Mouse (Mus musculus) kidney, postnatal 10 days (tissue): ENCODE results near the gene Pcsk2.

Experiments
- DNase-seq: peaks from one replicate; pipeline ENCODE4 v3.0.0; 2021; ENCODE audit warnings: mixed read lengths

Pcsk2 gene

DNA sequence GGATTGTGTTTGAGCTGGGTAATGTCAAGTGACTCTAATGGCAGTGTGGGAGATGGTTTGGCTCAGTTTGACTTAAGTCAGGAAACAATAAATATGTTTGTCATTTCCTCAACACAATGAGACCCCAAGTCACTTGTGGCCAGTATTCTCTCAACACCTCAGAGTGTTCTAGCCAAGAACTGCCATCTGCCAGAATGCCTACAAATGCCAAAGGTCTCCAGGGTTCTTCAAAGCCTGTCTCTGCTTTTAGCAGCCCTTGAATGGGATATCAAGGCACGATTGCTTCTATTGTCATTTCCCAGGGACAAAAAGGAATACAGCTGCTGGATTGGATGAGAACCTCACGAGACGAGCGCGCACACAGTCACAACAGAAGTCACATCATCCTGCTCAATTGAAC lies 100.0 kb downstream of the Pcsk2 start:
- no peak for DNase-seq

DNA sequence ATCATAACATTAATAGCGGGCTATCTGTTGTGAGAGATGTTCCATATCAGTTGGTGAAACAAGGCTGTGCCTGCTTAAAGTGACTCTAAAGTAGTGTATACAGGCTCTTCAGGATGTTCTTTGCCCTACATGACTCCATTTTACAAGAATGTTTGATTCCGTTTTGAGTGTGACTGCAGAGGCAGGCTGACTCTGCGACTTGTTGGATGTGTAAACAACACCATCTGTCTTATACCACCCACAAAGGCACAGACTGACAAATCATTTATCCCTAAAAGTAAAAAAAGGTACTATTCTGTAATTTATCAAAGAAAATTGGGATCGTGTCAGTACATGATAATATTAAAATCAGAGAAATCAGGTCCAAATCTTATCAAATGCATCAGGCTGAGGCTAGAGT lies 108.7 kb downstream of the Pcsk2 start:
- DNase-seq, result no peak

DNA sequence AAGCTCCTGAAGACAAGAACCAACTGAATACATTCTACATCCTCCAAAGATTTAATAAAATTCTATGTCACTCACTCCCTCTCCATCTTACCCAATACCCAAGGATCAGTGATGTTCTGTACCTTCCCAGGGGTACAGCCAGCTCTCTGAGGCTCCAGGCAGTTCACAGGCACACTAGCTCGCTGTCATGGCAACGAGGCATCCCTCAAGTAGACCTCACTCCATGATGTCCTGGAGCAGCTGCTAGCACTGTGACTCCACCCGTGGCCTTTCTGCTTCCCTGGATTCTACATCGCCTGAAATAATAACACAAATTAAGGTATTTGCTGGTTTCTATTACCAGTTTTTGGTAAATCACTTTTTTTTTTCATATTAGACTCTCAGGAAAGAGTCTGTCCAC lies 111.0 kb downstream of the Pcsk2 start:
- DNase-seq, result no peak

DNA sequence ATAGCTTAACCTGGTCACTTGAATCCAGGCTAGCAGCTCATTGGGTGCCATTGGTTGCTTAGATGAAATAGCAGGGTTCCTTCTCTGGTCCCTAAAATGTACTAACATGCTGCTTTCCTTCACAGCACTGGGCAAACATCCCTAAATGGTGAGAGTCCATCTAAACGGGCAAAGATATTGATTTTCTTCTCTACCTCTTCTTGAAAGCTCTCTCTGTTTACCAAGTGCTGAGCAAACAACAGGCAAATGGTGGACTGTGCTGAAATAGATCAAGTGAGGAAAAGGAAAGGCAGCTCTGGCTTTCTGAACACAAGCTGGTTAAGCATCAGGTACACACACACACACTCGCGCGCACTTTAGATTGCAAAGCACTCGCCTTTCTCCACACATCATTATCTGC lies 120.8 kb downstream of the Pcsk2 start:
- DNase-seq, result no peak

DNA sequence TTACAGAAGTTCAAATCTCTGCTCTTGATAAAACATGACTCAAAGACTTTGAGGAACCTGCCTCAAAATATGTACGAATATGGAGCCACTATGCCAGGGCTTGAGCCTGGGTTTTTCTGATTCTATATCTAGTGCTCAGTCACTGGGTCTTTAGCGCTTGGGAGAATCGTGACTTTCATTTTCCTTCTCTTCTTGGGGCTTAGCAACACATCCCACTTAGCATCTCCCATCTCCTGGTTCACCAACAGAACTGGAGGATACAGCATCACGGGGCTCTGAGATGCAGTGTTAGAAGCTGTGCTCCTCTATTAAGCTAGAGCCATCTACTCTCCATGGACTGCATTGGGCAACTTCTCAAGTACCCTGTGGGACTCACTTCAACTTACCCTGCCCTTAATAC lies 131.9 kb downstream of the Pcsk2 start:
- no peak for DNase-seq

DNA sequence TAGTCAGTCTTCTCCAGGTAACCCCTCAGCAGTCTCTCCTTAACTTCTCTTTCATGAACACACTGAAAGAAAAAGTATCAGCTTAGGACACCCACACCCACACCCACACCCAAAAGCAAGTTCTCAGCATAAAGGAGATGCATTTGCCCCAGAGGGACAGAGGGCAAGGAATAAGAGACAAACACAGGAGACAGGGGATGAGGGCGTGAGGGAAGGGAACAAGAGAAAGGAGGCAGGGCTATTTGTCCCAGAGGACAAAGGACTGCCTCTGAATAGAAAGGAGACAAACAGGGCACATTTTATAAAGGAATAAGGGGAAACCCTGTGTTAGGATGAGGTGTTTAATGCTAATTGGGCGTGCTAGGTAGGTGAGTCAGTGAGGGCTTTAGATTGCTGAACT lies 133.6 kb downstream of the Pcsk2 start:
- DNase-seq, result no peak

DNA sequence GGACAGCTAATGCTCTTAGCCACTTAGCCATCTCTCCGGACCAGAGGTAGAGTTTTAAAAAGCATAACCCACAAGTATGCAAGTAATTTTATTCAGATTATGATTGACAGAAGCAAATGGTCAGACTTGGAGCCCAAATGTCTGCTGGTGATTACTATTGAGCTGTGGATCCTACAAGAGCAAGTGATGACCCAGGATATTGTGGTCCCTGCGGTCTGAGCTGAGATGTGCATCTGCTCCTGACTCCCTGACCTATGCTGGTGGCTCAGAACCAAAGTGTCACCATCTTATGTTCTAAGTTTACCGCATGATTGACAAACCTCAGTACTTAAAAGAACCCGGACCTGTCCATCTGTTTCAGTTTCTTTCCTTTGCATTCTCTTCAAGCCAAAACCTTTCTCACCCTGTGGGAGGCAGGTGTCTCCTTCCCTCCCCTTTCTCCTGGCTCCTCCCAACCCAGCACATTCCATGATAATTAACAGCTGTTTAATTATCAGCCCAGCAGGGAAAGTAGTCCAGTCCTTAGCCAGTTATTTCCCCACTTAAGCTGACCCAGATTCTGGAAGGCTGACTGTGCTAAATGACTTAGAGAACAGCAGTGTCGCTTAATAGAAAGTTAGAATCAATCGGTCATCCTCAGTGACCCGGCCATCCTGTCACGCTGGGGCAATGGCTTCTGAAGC lies 136.1 kb downstream of the Pcsk2 start:
- peak; percentile 26 for DNase-seq

DNA sequence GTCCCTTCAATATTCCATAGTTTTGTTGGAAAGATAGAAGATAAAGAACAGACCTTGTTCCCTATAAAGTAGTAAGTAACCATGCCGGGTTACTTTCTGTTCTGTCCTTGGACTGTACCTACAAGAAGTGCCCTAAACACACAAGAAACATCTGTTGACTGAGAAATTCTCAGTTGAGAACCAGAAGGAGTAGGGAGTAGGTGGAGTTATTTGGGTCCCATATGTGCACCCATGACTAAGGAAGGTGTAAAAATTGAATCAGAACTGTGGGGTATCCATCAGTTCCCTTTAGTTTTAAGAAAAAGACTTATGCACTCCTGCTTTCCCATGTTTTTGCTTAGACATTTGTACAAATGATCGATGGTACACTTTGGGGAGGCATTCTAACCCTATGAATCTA lies 137.6 kb downstream of the Pcsk2 start:
- no peak for DNase-seq

DNA sequence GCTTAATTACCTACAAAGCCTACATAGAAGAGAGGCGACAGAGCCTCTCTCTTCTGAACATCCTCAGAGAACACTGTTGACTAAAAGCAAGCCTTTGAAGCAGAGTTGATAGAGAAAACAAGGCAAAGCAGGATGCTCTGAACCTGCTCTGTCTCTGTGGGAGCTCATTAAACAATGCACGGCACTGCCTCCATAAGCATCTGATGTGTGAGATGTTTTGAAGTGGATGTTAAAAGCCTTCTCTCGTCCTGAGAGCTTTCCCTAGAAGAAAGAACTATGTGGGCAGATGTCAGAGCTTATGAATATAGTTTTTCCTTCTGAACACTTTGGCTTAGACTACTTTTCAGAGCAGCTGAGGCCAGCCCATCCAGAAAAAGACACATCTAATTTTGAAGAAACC lies 145.3 kb downstream of the Pcsk2 start:
- no peak for DNase-seq

DNA sequence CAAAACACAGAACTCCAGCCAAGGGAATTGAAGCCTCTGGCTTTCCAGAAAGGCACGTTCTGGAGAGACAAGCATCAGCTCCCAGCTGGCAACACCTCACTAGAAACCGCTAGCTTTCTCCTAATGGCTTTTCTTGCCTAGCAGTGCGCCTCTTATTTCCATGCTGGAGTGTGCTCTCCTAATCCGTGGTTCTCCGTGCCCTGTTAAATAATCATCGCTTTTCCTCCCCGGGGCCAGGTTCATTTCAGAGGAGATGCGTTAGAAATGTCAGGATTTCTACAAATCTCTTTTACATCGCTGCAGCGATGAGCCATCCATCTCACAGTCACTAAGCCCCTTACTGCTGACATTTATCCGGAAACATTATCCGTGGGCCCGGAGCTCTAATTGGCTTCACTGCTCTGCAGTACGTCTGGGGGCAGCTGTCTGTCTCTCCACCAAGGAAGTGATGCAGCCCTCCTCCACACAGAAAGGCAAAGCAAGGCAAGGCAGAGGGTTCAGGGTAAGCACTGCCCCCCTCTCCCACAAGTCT lies 150.1 kb downstream of the Pcsk2 start:
- DNase-seq, result no peak

DNA sequence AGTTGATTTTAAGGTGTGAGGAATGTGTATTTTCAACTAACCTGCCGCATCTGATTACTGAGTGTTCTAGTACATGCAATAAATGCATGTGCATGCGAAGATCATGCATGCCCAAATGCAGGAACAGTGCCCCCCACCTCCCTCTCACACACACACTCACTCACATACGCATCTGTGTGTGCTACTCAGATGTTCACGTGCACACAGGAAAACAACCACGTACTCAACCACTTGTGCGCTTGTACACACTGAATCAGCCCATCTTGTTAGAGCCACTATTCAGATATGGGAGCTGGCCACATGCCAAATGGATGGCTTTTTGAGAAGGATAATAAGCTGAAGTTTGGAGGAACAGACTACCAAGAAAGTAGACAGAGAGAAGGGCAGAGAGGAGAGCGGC lies 150.7 kb downstream of the Pcsk2 start:
- DNase-seq, result peak; percentile 12

DNA sequence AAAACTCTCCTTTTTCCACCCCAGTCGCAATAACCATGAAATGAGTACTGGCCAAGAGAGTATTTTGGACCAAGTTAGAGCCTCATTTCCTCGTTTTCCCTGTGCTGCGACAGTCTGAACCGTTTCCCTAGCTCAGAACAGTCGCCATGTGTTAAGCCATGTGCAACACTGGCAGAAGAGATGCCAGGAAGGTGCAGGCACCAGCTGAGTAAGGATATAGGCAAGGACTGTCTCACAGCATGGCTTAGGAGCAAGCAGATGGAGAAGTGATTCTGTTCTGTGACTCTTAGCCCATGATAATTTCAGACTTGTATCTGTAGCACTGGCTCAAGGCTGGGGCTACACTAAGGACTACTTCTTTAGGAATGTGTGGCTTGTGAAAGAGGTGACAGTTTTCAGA lies 155.2 kb downstream of the Pcsk2 start:
- no peak for DNase-seq

DNA sequence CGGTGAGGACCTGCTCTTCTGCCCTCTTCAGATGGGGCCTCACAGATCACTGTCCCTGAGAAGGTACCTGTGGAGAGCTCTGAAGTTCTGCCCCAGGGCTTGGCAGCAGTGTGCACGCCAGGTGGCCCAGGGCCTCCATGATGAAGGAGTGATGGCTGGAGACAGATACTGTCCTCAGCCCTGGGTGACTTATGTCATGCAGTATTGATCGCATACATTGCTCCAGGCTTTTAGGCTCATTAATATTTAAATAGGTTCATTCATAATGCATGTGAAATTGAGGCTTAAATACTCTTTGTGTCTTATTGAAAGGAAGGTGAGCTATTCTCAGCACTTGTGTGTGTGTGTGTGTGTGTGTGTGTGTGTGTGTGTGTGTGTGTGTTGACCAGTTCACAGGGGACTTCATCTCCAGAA lies 157.0 kb downstream of the Pcsk2 start:
- DNase-seq, result no peak

DNA sequence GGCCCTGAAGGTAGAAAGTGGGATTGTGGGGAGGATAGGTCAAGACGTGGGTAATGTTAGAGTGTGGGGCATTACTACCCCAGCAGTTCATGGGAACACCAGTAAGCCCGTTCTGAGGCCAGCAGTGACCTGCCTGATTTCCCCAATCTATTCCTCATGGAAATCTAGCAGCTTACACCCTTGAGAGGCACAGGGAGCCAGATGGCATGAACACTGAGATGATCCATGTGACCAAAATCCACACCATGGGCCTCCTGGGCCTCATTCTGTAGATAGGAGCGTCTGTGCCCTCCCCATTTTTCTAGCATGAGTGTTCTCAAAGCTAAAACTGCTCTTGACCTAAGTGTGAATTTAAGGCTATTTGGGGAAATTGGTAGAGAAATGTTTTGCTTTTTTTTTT lies 162.2 kb downstream of the Pcsk2 start:
- no peak for DNase-seq

DNA sequence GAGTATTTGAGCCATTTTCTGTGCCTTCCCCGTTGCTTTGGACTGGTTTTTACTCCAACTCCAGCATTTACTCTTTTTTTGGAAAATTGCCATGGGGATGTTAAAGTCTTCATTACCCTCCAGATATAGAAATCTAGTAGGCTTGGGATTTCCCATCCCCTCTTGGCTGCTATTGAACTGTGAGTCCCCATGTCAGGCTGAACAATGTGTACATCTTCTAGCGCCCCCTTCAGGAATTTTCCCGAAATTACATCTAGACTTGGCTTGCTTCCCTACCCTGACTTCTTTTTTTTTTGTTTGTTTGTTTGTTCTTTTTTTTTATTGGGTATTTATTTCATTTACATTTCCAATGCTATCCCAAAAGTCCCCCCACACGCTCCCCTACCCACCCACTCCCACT lies 163.3 kb downstream of the Pcsk2 start:
- no peak for DNase-seq

DNA sequence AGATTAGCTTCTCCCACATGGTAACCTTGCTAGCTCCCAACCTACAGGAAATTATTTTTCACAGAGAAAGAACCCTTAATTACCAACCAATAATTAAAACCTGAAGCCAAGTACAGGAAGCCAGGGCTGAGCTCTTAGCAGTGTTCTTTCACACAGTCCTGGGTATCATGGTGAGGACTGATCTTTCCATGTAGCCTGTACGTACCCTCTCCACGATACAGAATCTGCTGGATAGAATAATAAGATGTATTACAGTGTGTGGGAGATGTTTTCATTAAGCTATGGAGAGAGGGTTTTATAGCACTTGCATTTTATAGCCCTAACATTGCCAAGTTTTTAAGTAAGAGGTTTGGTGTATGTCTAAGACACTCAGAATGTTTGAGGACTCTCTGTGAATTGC lies 164.0 kb downstream of the Pcsk2 start:
- no peak for DNase-seq

DNA sequence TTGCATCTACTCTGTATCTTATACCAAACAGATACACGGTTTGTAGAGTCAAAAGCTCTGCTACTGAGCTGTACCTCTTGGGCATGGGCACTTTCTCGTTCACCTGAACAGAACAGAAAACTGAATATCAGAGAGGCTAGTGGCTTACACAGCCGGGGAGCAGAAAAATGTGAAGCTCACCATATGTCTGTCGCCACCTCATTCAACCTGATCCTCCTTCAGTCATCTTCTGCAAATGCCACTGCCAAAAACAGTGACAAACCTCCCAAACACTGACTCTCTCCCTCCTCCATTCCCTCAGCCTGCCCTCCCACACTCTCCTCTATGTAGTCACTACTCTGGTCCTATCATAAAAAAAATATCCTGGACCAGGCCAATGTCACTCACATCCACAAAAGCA lies 165.9 kb downstream of the Pcsk2 start:
- DNase-seq, result no peak

DNA sequence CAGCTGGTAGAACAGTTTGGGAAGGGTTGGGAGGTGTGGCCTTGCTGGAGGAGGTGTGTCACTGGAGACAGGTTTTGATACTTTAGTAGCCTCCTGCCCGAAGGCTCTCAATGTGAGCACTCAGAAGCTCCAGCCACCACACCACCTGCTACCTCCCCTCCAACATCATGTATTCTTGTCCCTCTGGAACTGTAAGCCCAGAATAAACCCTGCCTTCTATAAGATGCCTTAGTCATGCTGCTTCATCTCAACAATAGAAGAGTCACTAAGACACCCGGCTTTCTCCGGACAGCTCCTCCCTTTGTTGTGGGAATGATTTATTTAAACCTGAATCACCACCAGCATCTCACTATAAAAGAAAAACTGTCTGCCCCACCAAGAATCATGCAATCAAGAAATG lies 166.9 kb downstream of the Pcsk2 start:
- no peak for DNase-seq

DNA sequence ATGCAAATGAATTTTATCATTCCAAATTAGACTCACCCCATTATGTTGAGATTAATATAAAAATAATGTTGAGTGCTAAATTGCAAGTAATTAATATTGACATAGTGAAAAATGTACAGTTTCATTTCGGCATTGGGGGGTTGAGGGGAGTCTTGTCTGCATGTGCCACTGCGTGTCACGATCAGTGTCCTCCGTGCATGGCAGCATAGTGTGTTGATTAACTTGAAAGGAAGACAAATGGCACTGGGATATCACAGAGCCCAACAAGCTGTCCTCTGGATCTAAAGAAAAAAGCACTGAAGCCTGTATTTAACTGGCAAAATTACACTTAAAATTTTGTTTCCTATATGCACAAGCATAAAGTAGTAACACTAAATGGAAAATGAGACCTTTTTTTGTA lies 167.9 kb downstream of the Pcsk2 start:
- no peak for DNase-seq

DNA sequence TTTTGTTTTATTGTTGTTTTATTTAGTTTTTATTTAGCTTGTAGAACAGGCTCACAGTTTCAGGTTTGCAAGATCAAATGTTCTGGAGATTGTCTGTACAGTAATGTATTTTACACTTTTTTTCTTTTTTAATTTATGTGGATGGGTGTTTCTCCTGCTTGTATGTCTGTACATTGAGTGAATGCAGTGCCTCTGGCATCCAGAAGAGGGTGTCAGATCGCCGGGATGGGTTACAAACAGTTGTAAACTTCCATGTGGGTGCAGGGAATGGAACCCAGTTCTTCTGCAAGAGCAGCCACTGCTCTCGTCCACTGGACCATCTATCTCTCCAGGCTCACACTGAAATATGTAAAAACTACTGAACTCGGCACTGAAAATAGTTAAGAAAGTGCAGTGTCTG lies 169.2 kb downstream of the Pcsk2 start:
- no peak for DNase-seq

DNA sequence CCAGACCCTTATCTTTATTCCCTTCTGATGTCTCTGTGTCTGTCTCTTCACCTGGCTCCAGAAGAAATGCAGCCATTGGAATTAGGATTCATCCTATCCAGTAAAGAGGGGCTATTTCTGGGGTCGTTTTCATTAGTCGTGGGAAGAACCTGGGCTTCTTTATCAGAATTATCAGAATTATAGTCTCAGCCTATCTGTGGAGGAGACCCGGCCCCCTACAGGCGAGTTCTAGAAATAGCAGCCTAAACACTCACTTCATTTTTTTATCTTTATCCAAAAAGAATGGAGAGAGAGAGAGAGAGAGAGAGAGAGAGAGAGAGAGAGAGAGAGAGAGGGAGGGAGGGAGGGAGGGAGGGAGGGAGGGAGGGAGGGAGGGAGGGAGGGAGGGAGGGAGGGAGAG lies 177.3 kb downstream of the Pcsk2 start:
- peak; percentile 11 for DNase-seq

DNA sequence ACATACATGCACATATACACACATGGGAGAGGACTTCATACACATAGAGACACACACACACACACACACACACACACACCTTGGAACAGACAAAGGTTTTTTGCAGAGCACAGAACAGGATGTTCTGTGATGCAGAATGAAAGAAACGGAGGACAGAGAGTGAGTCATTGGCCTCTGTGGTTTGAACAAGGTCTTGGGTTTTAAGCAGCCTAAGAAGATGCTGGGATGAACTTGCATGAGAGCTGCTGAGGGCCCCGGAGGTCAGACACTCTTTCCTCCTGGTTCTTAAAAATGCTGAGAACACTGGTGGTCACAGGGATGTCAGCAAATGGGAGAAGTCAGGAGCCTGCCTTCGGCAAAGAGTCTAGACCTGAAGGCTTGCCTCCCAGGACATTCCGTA lies 178.1 kb downstream of the Pcsk2 start:
- no peak for DNase-seq

DNA sequence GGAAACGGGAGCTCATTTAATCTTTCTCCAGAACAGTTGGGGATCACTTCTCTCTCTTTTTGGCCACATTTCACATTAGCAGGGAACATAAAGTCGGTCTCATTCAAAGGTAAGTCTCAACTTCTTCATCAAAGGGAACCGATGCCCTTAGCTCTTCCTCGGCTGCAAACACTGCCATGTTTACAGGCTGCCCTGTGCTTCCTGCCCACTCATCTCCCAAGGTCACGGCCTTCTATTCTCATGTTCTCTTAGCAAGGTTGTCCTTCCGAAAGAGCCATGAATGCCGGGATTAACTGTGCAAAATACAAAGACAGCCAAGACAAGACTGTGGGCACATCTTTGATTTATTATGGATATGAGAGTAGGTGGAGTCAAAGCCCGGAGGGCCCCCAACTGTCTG lies 178.8 kb downstream of the Pcsk2 start:
- DNase-seq, result no peak

DNA sequence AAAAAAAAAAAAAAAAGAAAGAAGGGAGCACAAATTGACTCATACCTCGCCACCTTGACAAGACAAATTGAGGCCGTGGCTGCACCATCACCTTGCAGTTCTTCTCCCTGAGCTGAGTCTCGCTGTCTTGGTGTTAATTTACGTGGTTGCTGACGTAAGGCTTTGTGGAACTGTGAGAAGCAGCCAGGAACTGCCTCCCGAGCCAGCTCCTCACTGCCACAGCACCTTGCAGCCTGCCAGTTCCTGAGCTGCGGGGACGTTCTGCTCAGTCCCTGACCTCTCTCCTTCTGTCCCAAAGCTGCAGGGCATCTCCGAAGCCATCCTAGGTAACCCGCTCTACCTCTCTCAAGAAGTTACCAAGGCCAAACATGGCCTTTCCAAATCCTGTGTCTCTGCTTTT lies 186.5 kb downstream of the Pcsk2 start:
- DNase-seq, result no peak

DNA sequence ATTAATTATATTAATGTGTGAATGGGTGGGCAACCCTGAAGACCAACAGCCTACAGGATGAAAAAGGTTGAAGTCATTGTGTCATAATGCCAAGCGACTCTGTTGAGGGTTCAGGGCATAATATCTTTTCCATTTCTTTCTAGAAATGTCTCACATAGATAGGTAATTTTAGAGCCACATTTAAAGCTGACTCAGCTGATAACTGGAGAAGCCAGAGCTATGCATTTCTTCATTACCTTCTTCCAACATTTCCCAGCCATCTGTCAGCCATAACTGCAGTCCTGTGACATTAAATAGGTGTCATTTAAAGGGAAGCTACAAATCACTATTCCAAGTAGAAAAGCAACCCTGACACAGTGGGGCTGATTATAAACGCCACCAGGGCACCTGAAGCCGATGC lies 189.5 kb downstream of the Pcsk2 start:
- DNase-seq, result no peak
